Mouse (Mus musculus): Measurements from ENCODE around the gene Elof1. TPM values are rescaled to one million over a fixed set of nuclear protein-coding genes. Genes with fewer than 3 reads are reported as not detected.

The Elof1 gene
- total and polyA plus RNA-seq, 3 experiments: 73.9 to 157 (median 90.9) TPM

- DNase-seq: peak; percentile 76
Observed at GRCm38 (mm10) chr9:22136765-22137547, 20.0 kb upstream of the Elof1 start.

GRCm38 (mm10) chr9:22135644-22136390, 18.8 kb upstream of the Elof1 start, which contains the start of gene Acp5:
Gene Acp5 (minus strand): TSS chr9:22135711.
- no peak for DNase-seq

- peak; percentile 36 for DNase-seq
Observed at GRCm38 (mm10) chr9:22134988-22135643, 18.1 kb upstream of the Elof1 start.

GRCm38 (mm10) chr9:22134246-22134890, 17.4 kb upstream of the Elof1 start:
- DNase-seq: no peak

- DNase-seq: no peak
Observed at GRCm38 (mm10) chr9:22132220-22132619, 15.2 kb upstream of the Elof1 start.

GRCm38 (mm10) chr9:22131226-22131981, 14.4 kb upstream of the Elof1 start:
- peak; percentile 69 for DNase-seq

- DNase-seq: no peak
Observed at GRCm38 (mm10) chr9:22125246-22126027, 8.5 kb upstream of the Elof1 start.

- DNase-seq: no peak
Observed at GRCm38 (mm10) chr9:22124169-22124568, 7.2 kb upstream of the Elof1 start.

- no peak for DNase-seq
Observed at GRCm38 (mm10) chr9:22123069-22123609, 6.2 kb upstream of the Elof1 start.

GRCm38 (mm10) chr9:22122005-22122404, 5.0 kb upstream of the Elof1 start:
- no peak for DNase-seq

GRCm38 (mm10) chr9:22121545-22121944, 4.6 kb upstream of the Elof1 start:
- no peak for DNase-seq

GRCm38 (mm10) chr9:22119543-22119942, 2.6 kb upstream of the Elof1 start:
- DNase-seq: peak; percentile 62

GRCm38 (mm10) chr9:22117754-22118456, 933 bp upstream of the Elof1 start:
- peak; percentile 57 for DNase-seq

- DNase-seq: no peak
Observed at GRCm38 (mm10) chr9:22116086-22116485, 886 bp downstream of the Elof1 start.

- no peak for DNase-seq
Observed at GRCm38 (mm10) chr9:22115635-22116034, 1.3 kb downstream of the Elof1 start.

GRCm38 (mm10) chr9:22108194-22108593, 8.8 kb downstream of the Elof1 start:
- DNase-seq: no peak

- DNase-seq: no peak
Observed at GRCm38 (mm10) chr9:22099922-22100321, 17.1 kb downstream of the Elof1 start.

- DNase-seq: peak; percentile 36
Observed at GRCm38 (mm10) chr9:22098993-22099696, 17.8 kb downstream of the Elof1 start, which contains the start of gene Cnn1. Gene Cnn1 (plus strand): TSS chr9:22099216.

GRCm38 (mm10) chr9:22095854-22096307, 21.1 kb downstream of the Elof1 start:
- peak; percentile 93 for DNase-seq

All from adrenal gland, adult 2 months (tissue).